In genomic region chr10:13364286-13364580, GRCm38 (mm10) we compare ENCODE assay signal across 21 mouse cellular contexts.
DNase-seq lines count a peak whose midpoint lies in the region; ATAC-seq lines count a peak whose summit lies in the region.
"Had no signal": no experiment of that assay in that cellular context is flagged by ENCODE, and none has a peak within 500 bp of the region (broad histone marks: within the 10 kb centered on the region; RNA-seq: fewer than 3 reads in every experiment).

No protein-coding gene starts in this region.

- peak overlapping the region; percentile 64 for H3K27ac ChIP-seq in heart, embryonic 15.5 days
- H3K27ac ChIP-seq in lung, embryonic 15.5 days, result peak overlapping the region; percentile 81
- H3K27ac ChIP-seq in limb, embryonic 15.5 days, result peak overlapping the region; percentile 77
- no peak overlapping the region for H3K27ac ChIP-seq in midbrain, embryonic 11.5 days (ENCODE audit: low read depth, low read length)
- H3K27ac ChIP-seq: embryonic facial prominence, embryonic 12.5 days; heart, embryonic 10.5 days; hindbrain, embryonic 13.5 days; layer of hippocampus, adult 2 months; liver, embryonic 12.5 days; midbrain, embryonic 10.5 days had no signal

- H3K4me3 ChIP-seq in heart, embryonic 15.5 days, result no peak overlapping the region
- H3K4me3 ChIP-seq in lung, embryonic 15.5 days, result no peak overlapping the region
- no peak overlapping the region for H3K4me3 ChIP-seq in limb, embryonic 15.5 days
- no peak overlapping the region for H3K4me3 ChIP-seq in midbrain, embryonic 11.5 days (ENCODE audit: low read depth, low read length)
- H3K4me3 ChIP-seq: embryonic facial prominence, embryonic 12.5 days; heart, embryonic 10.5 days; hindbrain, embryonic 13.5 days; layer of hippocampus, adult 2 months; liver, embryonic 12.5 days; midbrain, embryonic 10.5 days had no signal

- WGBS in heart, embryonic 15.5 days, result 68% methylated on average over 2 of the region's 2 CpGs
- WGBS in lung, embryonic 15.5 days, result 38% methylated on average over 2 of the region's 2 CpGs
- 42% methylated on average over 2 of the region's 2 CpGs for WGBS in limb, embryonic 15.5 days
- 78% methylated on average over 2 of the region's 2 CpGs for WGBS in midbrain, embryonic 11.5 days

- H3K27me3 ChIP-seq in heart, embryonic 15.5 days, result no peaks in the 10 kb centered on the region
- no peaks in the 10 kb centered on the region for H3K27me3 ChIP-seq in lung, embryonic 15.5 days
- H3K27me3 ChIP-seq in limb, embryonic 15.5 days, result no peaks in the 10 kb centered on the region
- H3K27me3 ChIP-seq in midbrain, embryonic 11.5 days (ENCODE audit: control insufficient read depth, insufficient read depth, low read length), result no peaks in the 10 kb centered on the region
- H3K27me3 ChIP-seq: embryonic facial prominence, embryonic 12.5 days; hindbrain, embryonic 13.5 days; liver, embryonic 12.5 days had no signal

- no peak for ATAC-seq in heart, embryonic 15.5 days (replicated peaks; ENCODE audit: insufficient number of reproducible peaks, insufficient read depth, low FRiP score, low read depth)
- 0 out of 2 replicates have a peak, but pooled peaks have one; percentile 15 for ATAC-seq in lung, embryonic 15.5 days (ENCODE audit: borderline replicate concordance, extremely low read depth, low FRiP score, low TSS enrichment)
- ATAC-seq in limb, embryonic 15.5 days (ENCODE audit: insufficient number of reproducible peaks, low FRiP score, low TSS enrichment, low read depth), result peak; percentile 32; the same call in 1 of the 2 replicates
- ATAC-seq in midbrain, embryonic 11.5 days (ENCODE audit: low FRiP score), result no peak
- ATAC-seq: liver, embryonic 12.5 days had no signal

- H3K36me3 ChIP-seq in heart, embryonic 15.5 days, result no peaks in the 10 kb centered on the region
- H3K36me3 ChIP-seq in lung, embryonic 15.5 days, result no peaks in the 10 kb centered on the region
- H3K36me3 ChIP-seq in limb, embryonic 15.5 days, result no peaks in the 10 kb centered on the region
- H3K36me3 ChIP-seq in midbrain, embryonic 11.5 days (ENCODE audit: control insufficient read depth, insufficient read depth, low read length), result no peaks in the 10 kb centered on the region
- H3K36me3 ChIP-seq: embryonic facial prominence, embryonic 12.5 days; heart, embryonic 10.5 days; hindbrain, embryonic 13.5 days; liver, embryonic 12.5 days; midbrain, embryonic 10.5 days had no signal

- DNase-seq in heart, postnatal 25 days (ENCODE audit: low spot score), result no peak
- DNase-seq in lung, postnatal 36 days, result no peak
- DNase-seq in midbrain, embryonic 11.5 days (ENCODE audit: low spot score, missing footprints), result no peak
- no peak for DNase-seq in frontal cortex, adult 2 months (ENCODE audit: extremely low spot score in 1 of 2, low spot score in 1 of 2)
- DNase-seq: adrenal gland, adult 2 months; cerebellum, adult 18-20 months; cerebellum, postnatal 14 days; heart, postnatal 14 days; kidney, adult 8-10 months; kidney, postnatal 14 days; lung, adult 18-20 months; thymus, postnatal 36 days had no signal

- intact Hi-C loops in heart, postnatal 25 days (cut with DNase I), result no loop called here

- H3K9ac ChIP-seq in heart, embryonic 15.5 days, result no peak overlapping the region
- H3K9ac ChIP-seq in lung, embryonic 15.5 days, result no peak overlapping the region
- H3K9ac ChIP-seq in limb, embryonic 15.5 days, result no peak overlapping the region
- no peak overlapping the region for H3K9ac ChIP-seq in midbrain, embryonic 11.5 days (ENCODE audit: low read length)
- H3K9ac ChIP-seq: embryonic facial prominence, embryonic 12.5 days; hindbrain, embryonic 13.5 days; liver, embryonic 12.5 days had no signal

- H3K9me3 ChIP-seq in heart, embryonic 15.5 days (replicated peaks), result no peaks in the 10 kb centered on the region
- no peaks in the 10 kb centered on the region; the same call in 1 of the 2 replicates for H3K9me3 ChIP-seq in lung, embryonic 15.5 days
- H3K9me3 ChIP-seq in limb, embryonic 15.5 days, result no peaks in the 10 kb centered on the region
- no peaks in the 10 kb centered on the region for H3K9me3 ChIP-seq in midbrain, embryonic 11.5 days (ENCODE audit: control insufficient read depth, low read length)
- H3K9me3 ChIP-seq: embryonic facial prominence, embryonic 12.5 days; heart, embryonic 10.5 days; hindbrain, embryonic 13.5 days; liver, embryonic 12.5 days; midbrain, embryonic 10.5 days had no signal

- no peak overlapping the region for H3K4me2 ChIP-seq in heart, embryonic 15.5 days
- no peak overlapping the region for H3K4me2 ChIP-seq in lung, embryonic 15.5 days
- H3K4me2 ChIP-seq in limb, embryonic 15.5 days, result no peak overlapping the region
- no peak overlapping the region for H3K4me2 ChIP-seq in midbrain, embryonic 11.5 days
- H3K4me2 ChIP-seq: embryonic facial prominence, embryonic 12.5 days; hindbrain, embryonic 13.5 days; liver, embryonic 12.5 days had no signal

- H3K4me1 ChIP-seq in heart, embryonic 15.5 days (replicated peaks), result peaks cover 11% of the 10 kb centered on the region
- H3K4me1 ChIP-seq in lung, embryonic 15.5 days, result peaks cover 6% of the 10 kb centered on the region; the same call in 1 of the 2 replicates
- peaks cover 6% of the 10 kb centered on the region; the same call in 1 of the 2 replicates for H3K4me1 ChIP-seq in limb, embryonic 15.5 days
- H3K4me1 ChIP-seq in midbrain, embryonic 11.5 days (ENCODE audit: control insufficient read depth, insufficient read depth, low read length), result no peaks in the 10 kb centered on the region
- H3K4me1 ChIP-seq: embryonic facial prominence, embryonic 12.5 days; hindbrain, embryonic 13.5 days; liver, embryonic 12.5 days; midbrain, embryonic 10.5 days had no signal

Comparison
In these comparisons a context has a peak if more than half of its experiments do, and no peak if none do; other contexts are left out.
1. ATAC-seq: peak in lung, embryonic 15.5 days (single experiment) and limb, embryonic 15.5 days (single experiment); none in heart, embryonic 15.5 days (single experiment) and midbrain, embryonic 11.5 days (single experiment).